Mouse (Mus musculus) liver, postnatal 0 days (tissue): ENCODE measurements around the gene Nalcn. TPM values are rescaled to one million over a fixed set of nuclear protein-coding genes. Genes with fewer than 3 reads are reported as not detected.

Experiments used
- ATAC-seq: fragments of 200-750 bp; cut with Nextera tagmentation; 2 replicates; pipeline ENCODE4 v1.8.0; 2017; ENCODE audit warnings: mild to moderate bottlenecking, moderate library complexity
- DNase-seq: peaks from one replicate; pipeline ENCODE4 v3.0.0-alpha.2; 2016
- H3K27ac ChIP-seq: fragments of 300-500 bp; sonication (generic); 2 replicates; pipeline ENCODE4 v1.5.1; 2014; ENCODE audit warnings: antibody characterized with exemption, moderate library complexity, mild to moderate bottlenecking, low read depth
- H3K27me3 ChIP-seq: fragments of 300-500 bp; sonication (generic); 2 replicates; pipeline ENCODE4 v1.6.1; 2014; ENCODE audit warnings: low read length, control low read depth, mixed read lengths; ENCODE audit not compliant: insufficient read depth
- H3K36me3 ChIP-seq: fragments of 300-500 bp; sonication (generic); replicated peaks from 2 replicates; pipeline ENCODE4 v1.6.1; 2014; ENCODE audit warnings: mild to moderate bottlenecking, control low read depth, low read length, moderate library complexity, mixed read lengths; ENCODE audit not compliant: insufficient read depth
- H3K4me1 ChIP-seq: fragments of 300-500 bp; sonication (generic); 2 replicates; pipeline ENCODE4 v1.6.1; 2014; ENCODE audit warnings: antibody characterized with exemption, mild to moderate bottlenecking, control low read depth; ENCODE audit not compliant: insufficient read depth
- H3K4me2 ChIP-seq: fragments of 300-500 bp; sonication (generic); 2 replicates; pipeline ENCODE4 v1.6.1; 2014; ENCODE audit warnings: low read depth, mild to moderate bottlenecking, low read length, moderate library complexity, mixed read lengths
- H3K4me3 ChIP-seq: fragments of 300-500 bp; sonication (generic); 2 replicates; pipeline ENCODE4 v1.5.1; 2014; ENCODE audit warnings: low read depth, low read length
- H3K9ac ChIP-seq: fragments of 300-500 bp; sonication (generic); replicated peaks from 2 replicates; pipeline ENCODE4 v1.6.1; 2014; ENCODE audit warnings: mild to moderate bottlenecking, moderate library complexity
- H3K9me3 ChIP-seq: fragments of 300-500 bp; sonication (generic); 2 replicates; pipeline ENCODE4 v1.6.1; 2016; ENCODE audit warnings: mild to moderate bottlenecking, control low read depth, low read length, mixed read lengths
- CTCF ChIP-seq: sonication (generic); IDR thresholded peaks from 2 replicates; pipeline ENCODE4 v1.5.1; 2016; ENCODE audit warnings: antibody characterized with exemption, low read depth
- EP300 ChIP-seq: IDR thresholded peaks from 2 replicates; pipeline ENCODE4 v1.6.1; 2016; ENCODE audit warnings: antibody characterized with exemption, low read depth, mild to moderate bottlenecking
- WGBS: fragments of 180-500 bp; shearing (Covaris S2); extraction: QIAGEN DNeasy Blood & Tissue Kit; methylation state at CpG from one replicate; pipeline ENCODE4 v1.1.7; 2014; ENCODE audit not compliant: insufficient replicate concordance; 5-methylcytosine and 5-hydroxymethylcytosine counted together
- polyA plus RNA-seq: library from polyadenylated mRNA; unstranded; fragments of >200 nt; fragmentation: Nextera tagmentation; extraction: Ambion mirVana; gene quantifications from 2 replicates; pipeline ENCODE4 v1.2.1, GENCODE M21; 2015

Gene Nalcn
- polyA plus RNA-seq, 1 experiment from 2014 or later: not detected

- no peak within 1 kb of the TSS for H3K4me2 ChIP-seq
- H3K27ac ChIP-seq: no peak within 1 kb of the TSS
- H3K27me3 ChIP-seq: no peaks in the 10 kb centered on the region
- H3K4me3 ChIP-seq: no peak within 1 kb of the TSS
- no peak within 1 kb of the TSS for H3K9ac ChIP-seq
- DNase-seq (no peak), ATAC-seq (no peak)
- H3K36me3 ChIP-seq: no peaks in the 10 kb centered on the region
- TF ChIP-seq CTCF: no peak
- 52% methylated on average over 7 of the region's 7 CpGs for WGBS
- H3K9me3 ChIP-seq: no peaks in the 10 kb centered on the region
- H3K4me1 ChIP-seq: no peaks in the 10 kb centered on the region
Observed at GRCm38 (mm10) chr14:123659921-123660385, 33.0 kb upstream of the Nalcn start, which contains the start of gene Itgbl1. Itgbl1 (plus strand) TSS chr14:123659971.

DNA sequence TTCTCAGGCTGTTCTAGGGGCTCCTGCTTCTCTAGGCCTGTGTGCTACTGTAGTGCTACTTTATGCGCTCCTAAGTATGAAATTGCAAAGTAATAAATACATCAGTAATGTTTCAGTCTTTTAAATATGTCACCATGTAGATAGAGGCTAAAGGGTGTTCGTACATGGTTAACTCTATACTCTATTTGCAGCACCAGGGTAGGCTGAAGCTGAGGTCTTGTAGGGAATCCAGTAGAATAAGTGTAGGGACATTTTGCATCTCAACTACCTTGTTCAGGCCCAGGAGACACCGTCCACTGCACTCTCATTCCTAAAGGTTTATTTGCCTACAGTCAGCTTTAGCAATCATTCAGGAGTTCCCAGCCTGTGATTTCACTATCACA lies 227 bp upstream of the Nalcn start:
- Histone ChIP-seq H3K4me3 (no peak overlapping the region), H3K4me2 (no peak overlapping the region), H3K9ac (no peak overlapping the region), H3K27ac (no peak overlapping the region), H3K36me3 (no peaks in the 10 kb centered on the region), H3K27me3 (peaks cover 10% of the 10 kb centered on the region), H3K4me1 (no peaks in the 10 kb centered on the region), H3K9me3 (no peaks in the 10 kb centered on the region)
- WGBS: 44% methylated on average over 3 of the region's 3 CpGs
- ATAC-seq: no peak
- TF ChIP-seq CTCF (no peak), EP300 (no peak)
- DNase-seq: no peak

GRCm38 (mm10) chr14:123622969-123623368 lies 4.0 kb downstream of the Nalcn start:
- no peaks in the 10 kb centered on the region for H3K9me3 ChIP-seq
- H3K27ac ChIP-seq: no peak overlapping the region
- H3K4me1 ChIP-seq: no peaks in the 10 kb centered on the region
- ATAC-seq (no peak), DNase-seq (no peak)
- H3K4me3 ChIP-seq: no peak overlapping the region
- H3K9ac ChIP-seq: no peak overlapping the region
- H3K36me3 ChIP-seq: no peaks in the 10 kb centered on the region
- H3K4me2 ChIP-seq: no peak overlapping the region
- TF ChIP-seq EP300: no peak
- no peak for TF ChIP-seq CTCF
- 69% methylated on average over 1 of the region's 1 CpGs for WGBS
- H3K27me3 ChIP-seq: peaks cover 10% of the 10 kb centered on the region

DNA sequence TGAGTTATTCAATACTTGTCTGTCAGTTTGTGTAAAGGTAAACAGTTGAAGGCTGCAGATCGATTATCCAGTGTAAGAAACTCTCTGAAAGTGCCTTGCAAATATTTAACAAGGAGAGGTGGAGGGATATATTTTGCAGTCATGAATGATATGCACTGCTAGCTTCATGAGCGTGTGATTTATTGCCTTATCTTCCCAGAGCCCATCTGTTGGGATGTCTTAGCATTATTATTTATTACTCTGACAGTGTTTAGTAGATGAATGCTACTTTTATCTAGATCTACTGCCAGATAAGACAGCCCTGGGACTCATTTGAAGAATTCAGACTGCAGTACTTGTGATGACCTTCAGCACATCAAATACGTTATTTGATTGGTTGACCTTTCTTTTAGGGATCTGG lies 31.7 kb downstream of the Nalcn start:
- Histone ChIP-seq H3K36me3 (no peaks in the 10 kb centered on the region), H3K9me3 (no peaks in the 10 kb centered on the region), H3K27me3 (no peaks in the 10 kb centered on the region), H3K4me1 (no peaks in the 10 kb centered on the region), H3K4me3 (no peak overlapping the region), H3K4me2 (no peak overlapping the region), H3K27ac (no peak overlapping the region), H3K9ac (no peak overlapping the region)
- ATAC-seq: no peak
- WGBS: 49% methylated on average over 3 of the region's 3 CpGs
- no peak for TF ChIP-seq CTCF
- no peak for TF ChIP-seq EP300
- no peak for DNase-seq

- Histone ChIP-seq H3K4me1 (no peaks in the 10 kb centered on the region), H3K9ac (no peak overlapping the region), H3K27me3 (no peaks in the 10 kb centered on the region), H3K4me2 (no peak overlapping the region), H3K36me3 (no peaks in the 10 kb centered on the region), H3K27ac (no peak overlapping the region), H3K4me3 (no peak overlapping the region), H3K9me3 (no peaks in the 10 kb centered on the region)
- ATAC-seq: no peak
- DNase-seq: no peak
- TF ChIP-seq CTCF (no peak), EP300 (no peak)
Observed at GRCm38 (mm10) chr14:123587412-123587811, 39.5 kb downstream of the Nalcn start.

DNA sequence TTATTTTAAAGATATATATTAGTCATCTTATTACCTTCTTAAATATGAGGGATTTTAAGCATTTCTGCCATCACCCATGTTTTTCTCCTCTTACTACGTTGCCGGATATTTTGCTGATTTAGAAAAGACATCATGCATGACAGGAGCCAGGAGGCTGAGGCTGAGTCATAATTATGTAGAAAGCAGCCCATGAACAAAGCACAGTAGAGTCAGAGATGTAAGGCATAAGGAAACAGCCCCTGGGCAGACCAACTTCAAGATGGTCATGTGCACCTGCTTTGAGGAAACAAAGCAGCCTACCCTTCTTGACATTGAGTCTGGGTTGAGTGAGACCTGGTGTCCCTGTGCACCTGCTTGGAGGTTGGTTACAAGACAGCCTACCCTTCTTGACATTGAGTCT lies 44.5 kb downstream of the Nalcn start:
- no peak overlapping the region for H3K4me3 ChIP-seq
- 89% methylated on average over 2 of the region's 2 CpGs for WGBS
- H3K27ac ChIP-seq: no peak overlapping the region
- no peak for ATAC-seq
- no peak overlapping the region for H3K9ac ChIP-seq
- H3K36me3 ChIP-seq: no peaks in the 10 kb centered on the region
- no peak for TF ChIP-seq CTCF
- no peak for TF ChIP-seq EP300
- no peak overlapping the region for H3K4me2 ChIP-seq
- H3K9me3 ChIP-seq: no peaks in the 10 kb centered on the region
- H3K27me3 ChIP-seq: no peaks in the 10 kb centered on the region
- H3K4me1 ChIP-seq: no peaks in the 10 kb centered on the region
- DNase-seq: no peak

- H3K27me3 ChIP-seq: no peaks in the 10 kb centered on the region
- no peaks in the 10 kb centered on the region for H3K4me1 ChIP-seq
- no peaks in the 10 kb centered on the region for H3K36me3 ChIP-seq
- TF ChIP-seq EP300 (no peak), CTCF (no peak)
- H3K4me2 ChIP-seq: no peak overlapping the region
- DNase-seq (no peak), ATAC-seq (no peak)
- no peaks in the 10 kb centered on the region for H3K9me3 ChIP-seq
- no peak overlapping the region for H3K4me3 ChIP-seq
- WGBS: 67% methylated on average over 4 of the region's 4 CpGs
- no peak overlapping the region for H3K27ac ChIP-seq
- H3K9ac ChIP-seq: no peak overlapping the region
Observed at GRCm38 (mm10) chr14:123575356-123575755, 51.6 kb downstream of the Nalcn start.
